Mouse (Mus musculus) right cerebral cortex, postnatal 4 days (tissue): ENCODE measurements at regions not wholly inside any gene's neighbourhood (a gene's known extent, or its start where the extent isn't known, plus 50 kb on each side); places are given as distances from the start of the nearest gene placed in this dataset.
"Not testable (repeated sequence)": the region's sequence is repeated elsewhere in the genome, so short reads cannot be mapped to it uniquely, and the experiment has no call there.

ENCODE experiments used
- DNase-seq: peaks from one replicate; pipeline ENCODE4 v3.0.0-alpha.2; 2022

GRCm38 (mm10) chr7:73827549-73827948, 87.4 kb downstream of the Fam174b start:
- DNase-seq = no peak

- DNase-seq = no peak
Measured at GRCm38 (mm10) chr7:73830581-73830980, 90.5 kb downstream of the Fam174b start.

GRCm38 (mm10) chr7:73840381-73840780, 100.3 kb downstream of the Fam174b start:
- DNase-seq = no peak

- no peak for DNase-seq
Measured at GRCm38 (mm10) chr7:73852184-73852583, 112.1 kb downstream of the Fam174b start.

GRCm38 (mm10) chr7:73853296-73853950, 113.3 kb downstream of the Fam174b start:
- not testable (repeated sequence) for DNase-seq

- DNase-seq = peak; percentile 34
Measured at GRCm38 (mm10) chr7:73855489-73855888, 115.4 kb downstream of the Fam174b start.

- no peak for DNase-seq
Measured at GRCm38 (mm10) chr7:73856908-73857307, 116.8 kb downstream of the Fam174b start.

GRCm38 (mm10) chr7:73865086-73865485, 125.0 kb downstream of the Fam174b start:
- no peak for DNase-seq

- DNase-seq = no peak
Measured at GRCm38 (mm10) chr7:73872181-73872580, 132.1 kb downstream of the Fam174b start.

- DNase-seq = no peak
Measured at GRCm38 (mm10) chr7:73881252-73882042, 132.0 kb downstream of the St8sia2 start.

GRCm38 (mm10) chr7:73886152-73886551, 127.3 kb downstream of the St8sia2 start:
- no peak for DNase-seq
